Mouse (Mus musculus) spleen, adult 2 months (tissue): ENCODE measurements around the gene Sh3bp5. TPM values are rescaled to one million over a fixed set of nuclear protein-coding genes. Genes with fewer than 3 reads are reported as not detected.

Experiments used
- DNase-seq, 2 experiments: peaks; one replicate each; pipeline versions ENCODE4 v3.0.0 to v3.0.0-alpha.2; 2012 to 2021; ENCODE audit warnings: low spot score in 2 of 2, low read depth in 1 of 2
- H3K27ac ChIP-seq: fragments of 200-500 bp; 2 replicates; pipeline ENCODE4 v1.5.1; 2012; ENCODE audit warnings: low read length, inconsistent platforms; ENCODE audit not compliant: insufficient read depth
- H3K27me3 ChIP-seq: fragments of 200-500 bp; 2 replicates; pipeline ENCODE4 v1.6.1; 2012; ENCODE audit warnings: mild to moderate bottlenecking, moderate library complexity, low read length, inconsistent platforms; ENCODE audit not compliant: control insufficient read depth, insufficient read depth
- H3K36me3 ChIP-seq: fragments of 200-500 bp; 2 replicates; pipeline ENCODE4 v1.6.1; 2012; ENCODE audit warnings: mild to moderate bottlenecking, low read length, inconsistent platforms; ENCODE audit not compliant: control insufficient read depth, insufficient read depth
- H3K4me1 ChIP-seq: fragments of 200-500 bp; 2 replicates; pipeline ENCODE4 v1.6.1; 2011; ENCODE audit warnings: inconsistent platforms; ENCODE audit not compliant: control insufficient read depth, insufficient read depth, insufficient read length
- H3K4me3 ChIP-seq: fragments of 200-500 bp; 2 replicates; pipeline ENCODE4 v1.5.1; 2011; ENCODE audit warnings: mild to moderate bottlenecking, inconsistent platforms; ENCODE audit not compliant: insufficient read depth, insufficient read length; ENCODE audit errors: extremely low read depth
- CTCF ChIP-seq: fragments of 200-500 bp; IDR thresholded peaks from 2 replicates; pipeline ENCODE4 v1.5.1; 2011; ENCODE audit warnings: mild to moderate bottlenecking, inconsistent platforms; ENCODE audit not compliant: insufficient read depth, insufficient read length, insufficient replicate concordance; ENCODE audit errors: extremely low read depth
- POLR2A ChIP-seq: fragments of 200-500 bp; IDR thresholded peaks from 2 replicates; pipeline ENCODE4 v1.6.1; 2011; ENCODE audit warnings: low read depth, low read length, inconsistent platforms
- WGBS: fragments of 180-500 bp; shearing (Covaris S2); methylation state at CpG from one replicate; pipeline ENCODE4 v1.1.7; 2018; 5-methylcytosine and 5-hydroxymethylcytosine counted together
- polyA plus RNA-seq: library from polyadenylated mRNA; depleted of rRNA; stranded (reverse); fragments of >200 nt; gene quantifications from 2 replicates; pipeline ENCODE4 v1.2.3, GENCODE M21; 2012

The Sh3bp5 gene
- polyA plus RNA-seq, 1 experiment, result 36.0 TPM

GRCm38 (mm10) chr14:31433126-31433525, 2.8 kb downstream of the Sh3bp5 start:
- TF ChIP-seq CTCF (no peak), POLR2A (no peak)
- peaks cover 33% of the 10 kb centered on the region for H3K4me1 ChIP-seq
- WGBS, result 28% methylated on average over 5 of the region's 5 CpGs
- H3K4me3 ChIP-seq, result peak overlapping the region; percentile 20; the same call in 1 of the 2 replicates
- no peak for DNase-seq
- H3K36me3 ChIP-seq, result peaks cover 13% of the 10 kb centered on the region
- H3K27me3 ChIP-seq, result no peaks in the 10 kb centered on the region
- H3K27ac ChIP-seq, result peak overlapping the region; percentile 77

GRCm38 (mm10) chr14:31432424-31432823, 3.5 kb downstream of the Sh3bp5 start:
- H3K4me1 ChIP-seq, result peaks cover 35% of the 10 kb centered on the region
- H3K27ac ChIP-seq, result peak overlapping the region; percentile 77
- DNase-seq, result no peak
- 15% methylated on average over 4 of the region's 4 CpGs for WGBS
- H3K27me3 ChIP-seq, result no peaks in the 10 kb centered on the region
- TF ChIP-seq CTCF, result no peak
- no peak for TF ChIP-seq POLR2A
- H3K36me3 ChIP-seq, result peaks cover 20% of the 10 kb centered on the region
- peak overlapping the region; percentile 19 for H3K4me3 ChIP-seq

GRCm38 (mm10) chr14:31431789-31432330, 4.0 kb downstream of the Sh3bp5 start:
- peaks cover 25% of the 10 kb centered on the region for H3K36me3 ChIP-seq
- H3K4me1 ChIP-seq, result peaks cover 36% of the 10 kb centered on the region
- no peak for TF ChIP-seq CTCF
- TF ChIP-seq POLR2A, result no peak
- no peak overlapping the region for H3K4me3 ChIP-seq
- H3K27me3 ChIP-seq, result no peaks in the 10 kb centered on the region
- H3K27ac ChIP-seq, result peak overlapping the region; percentile 40; the same call in 1 of the 2 replicates
- 11% methylated on average over 3 of the region's 3 CpGs for WGBS
- DNase-seq, result no peak

- WGBS, result 65% methylated on average over 5 of the region's 5 CpGs
Measured at GRCm38 (mm10) chr14:31429004-31429395, 6.9 kb downstream of the Sh3bp5 start.

GRCm38 (mm10) chr14:31428211-31429003, 7.5 kb downstream of the Sh3bp5 start:
- DNase-seq, result no peak
- WGBS, result 61% methylated on average over 15 of the region's 15 CpGs
- no peak overlapping the region for H3K4me3 ChIP-seq
- H3K36me3 ChIP-seq, result peaks cover 37% of the 10 kb centered on the region
- peak overlapping the region; percentile 13 for H3K27ac ChIP-seq
- peaks cover 40% of the 10 kb centered on the region for H3K4me1 ChIP-seq
- no peaks in the 10 kb centered on the region for H3K27me3 ChIP-seq
- TF ChIP-seq CTCF, result no peak

More at GRCm38 (mm10) chr14:31429004-31429395, 6.9 kb downstream of the Sh3bp5 start:
- peaks cover 35% of the 10 kb centered on the region for H3K36me3 ChIP-seq
- TF ChIP-seq POLR2A (no peak), CTCF (no peak)
- H3K4me3 ChIP-seq, result no peak overlapping the region
- DNase-seq, result no peak
- peaks cover 40% of the 10 kb centered on the region for H3K4me1 ChIP-seq
- H3K27ac ChIP-seq, result peak overlapping the region; percentile 13
- no peaks in the 10 kb centered on the region for H3K27me3 ChIP-seq

- Histone ChIP-seq H3K27ac (peak overlapping the region; percentile 71), H3K36me3 (peaks cover 32% of the 10 kb centered on the region), H3K4me1 (peaks cover 47% of the 10 kb centered on the region), H3K27me3 (no peaks in the 10 kb centered on the region), H3K4me3 (no peak overlapping the region)
- WGBS, result 39% methylated on average over 11 of the region's 11 CpGs
- DNase-seq, result peak; percentile 71 to 79
- TF ChIP-seq POLR2A (no peak), CTCF (no peak)
Measured at GRCm38 (mm10) chr14:31422961-31423791, 12.7 kb downstream of the Sh3bp5 start.

GRCm38 (mm10) chr14:31422395-31422794, 13.5 kb downstream of the Sh3bp5 start:
- peak overlapping the region; percentile 71 for H3K27ac ChIP-seq
- DNase-seq, result no peak
- no peaks in the 10 kb centered on the region for H3K27me3 ChIP-seq
- peaks cover 29% of the 10 kb centered on the region for H3K36me3 ChIP-seq
- H3K4me3 ChIP-seq, result no peak overlapping the region
- no peak for TF ChIP-seq POLR2A
- no peak for TF ChIP-seq CTCF
- WGBS, result 92% methylated on average over 5 of the region's 5 CpGs
- peaks cover 51% of the 10 kb centered on the region for H3K4me1 ChIP-seq
